Mouse (Mus musculus) cerebellum, adult 2 months (tissue): Measurements from ENCODE around the gene Olfr111.

Source experiments
- CTCF ChIP-seq: fragments of 200-500 bp; IDR thresholded peaks from 2 replicates; pipeline ENCODE4 v1.5.1; 2011; ENCODE audit warnings: low read depth, mild to moderate bottlenecking, control low read depth, low read length, moderate library complexity, borderline replicate concordance; ENCODE audit not compliant: insufficient read depth
- POLR2A ChIP-seq: fragments of 200-500 bp; IDR thresholded peaks from 2 replicates; pipeline ENCODE4 v1.6.1; 2011; ENCODE audit warnings: low read length, control low read depth, borderline replicate concordance; ENCODE audit not compliant: insufficient read depth

DNA sequence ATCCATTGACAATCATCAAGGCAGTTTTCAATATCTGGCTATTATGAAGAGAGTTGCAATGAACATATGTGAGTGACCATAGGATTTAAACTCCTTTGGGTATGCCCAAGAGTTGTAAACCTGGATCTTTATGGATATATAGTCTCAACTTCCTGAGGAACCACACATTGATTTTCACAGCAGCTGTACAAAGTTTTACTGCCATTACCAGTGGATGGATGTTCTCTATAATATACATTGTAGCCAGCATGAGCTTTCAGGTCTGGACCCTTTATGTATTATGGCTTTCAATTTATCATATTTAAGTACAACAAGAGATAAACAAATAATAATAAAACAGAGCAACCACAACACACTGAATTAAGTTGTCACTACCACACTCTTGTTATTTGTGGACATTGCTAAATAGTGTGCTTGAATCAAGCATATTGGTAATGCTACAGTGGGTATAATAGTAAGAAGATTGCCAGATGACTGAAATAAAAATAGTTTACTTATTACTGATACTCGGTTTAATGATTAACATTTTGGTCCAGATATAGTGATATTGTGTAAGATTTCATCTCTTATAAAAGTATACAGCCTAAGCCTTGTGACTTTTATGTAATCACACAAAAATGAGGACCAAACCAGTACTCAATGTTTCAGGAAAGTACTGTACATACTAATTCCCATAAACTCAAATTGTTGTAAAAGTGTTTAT is 51.2 kb downstream of the Olfr111 start:
- TF ChIP-seq POLR2A, result no peak
- TF ChIP-seq CTCF, result no peak
